Mouse (Mus musculus) inflammation-experienced regulatory T-cells, adult 6 months (primary cell): Measurements from ENCODE around the gene Armc7. TPM values are rescaled to one million over a fixed set of nuclear protein-coding genes. Genes with fewer than 3 reads are reported as not detected.
"Not testable (repeated sequence)": the region's sequence is repeated elsewhere in the genome, so short reads cannot be mapped to it uniquely, and the experiment has no call there.

Source experiments
- ATAC-seq: one replicate; pipeline ENCODE4 v1.8.0; 2017
- polyA plus RNA-seq, 3 experiments: library from polyadenylated mRNA; unstranded; fragments of 100-300 nt; shearing (Covaris generic); gene quantifications; one replicate each; pipeline ENCODE4 v1.2.1; 2017

Armc7 gene
- 10 to 100 TPM; 68.2 to 95.6 (median 70.3) TPM for polyA plus RNA-seq

DNA sequence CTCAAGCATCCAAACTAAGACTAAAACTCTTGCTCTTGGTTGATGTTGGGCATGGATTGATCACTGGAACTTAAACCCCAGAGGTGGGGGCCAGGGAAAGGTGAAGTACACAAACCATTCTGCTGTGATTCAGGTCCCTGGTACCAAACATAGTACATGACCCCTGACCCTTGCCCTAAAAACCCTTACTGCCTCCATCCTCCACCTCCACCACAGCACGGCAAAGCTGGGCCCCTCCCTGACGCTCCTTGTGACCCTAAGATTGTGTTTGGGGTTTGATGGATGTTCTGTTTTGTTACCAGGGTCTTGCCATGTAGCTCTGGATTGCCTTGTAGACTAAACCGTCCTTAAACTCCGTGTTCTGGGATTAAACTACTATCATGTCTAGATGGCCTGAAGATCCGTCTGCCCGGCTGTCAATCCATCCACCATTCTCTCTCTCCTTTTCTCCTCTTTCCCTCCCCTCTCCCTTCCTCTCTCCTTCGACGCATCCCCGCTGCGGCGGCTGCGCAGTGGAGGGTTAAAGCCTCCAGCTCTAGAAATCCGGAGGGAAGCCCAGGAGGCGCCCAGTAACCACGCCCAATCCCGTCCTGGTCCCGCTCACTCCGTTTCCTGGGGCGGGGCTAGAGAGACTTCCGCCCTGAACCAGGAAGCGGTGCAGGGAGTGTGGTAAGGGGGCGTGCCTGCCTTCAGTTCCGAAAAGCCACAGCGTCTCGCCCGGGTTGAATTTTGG, at the start of gene Armc7:
Gene Armc7, plus strand, starts transcription at position 643 of the 733 bp plus-strand sequence.
- ATAC-seq: peak; percentile 92

DNA sequence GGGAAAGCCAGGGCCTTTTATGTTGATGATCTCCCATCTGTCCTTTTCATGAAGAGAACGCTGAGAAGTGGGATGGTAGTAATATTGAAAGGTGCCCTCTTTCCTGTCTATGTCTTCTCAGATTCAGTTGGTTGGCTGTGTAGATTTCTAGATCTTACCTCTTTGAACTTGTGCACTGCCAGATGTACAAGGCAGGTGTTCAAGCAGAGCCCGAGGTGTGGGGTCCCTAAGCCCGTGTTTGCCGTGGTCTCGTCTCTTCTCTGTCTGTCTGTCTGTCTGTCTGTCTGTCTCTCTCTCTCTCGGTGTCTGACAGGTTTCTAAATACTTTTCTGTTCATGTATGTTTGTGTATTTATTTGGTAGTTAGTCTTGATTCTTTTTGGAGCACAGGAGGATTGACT, 49.8 kb upstream of the Armc7 start:
- no peak for ATAC-seq

DNA sequence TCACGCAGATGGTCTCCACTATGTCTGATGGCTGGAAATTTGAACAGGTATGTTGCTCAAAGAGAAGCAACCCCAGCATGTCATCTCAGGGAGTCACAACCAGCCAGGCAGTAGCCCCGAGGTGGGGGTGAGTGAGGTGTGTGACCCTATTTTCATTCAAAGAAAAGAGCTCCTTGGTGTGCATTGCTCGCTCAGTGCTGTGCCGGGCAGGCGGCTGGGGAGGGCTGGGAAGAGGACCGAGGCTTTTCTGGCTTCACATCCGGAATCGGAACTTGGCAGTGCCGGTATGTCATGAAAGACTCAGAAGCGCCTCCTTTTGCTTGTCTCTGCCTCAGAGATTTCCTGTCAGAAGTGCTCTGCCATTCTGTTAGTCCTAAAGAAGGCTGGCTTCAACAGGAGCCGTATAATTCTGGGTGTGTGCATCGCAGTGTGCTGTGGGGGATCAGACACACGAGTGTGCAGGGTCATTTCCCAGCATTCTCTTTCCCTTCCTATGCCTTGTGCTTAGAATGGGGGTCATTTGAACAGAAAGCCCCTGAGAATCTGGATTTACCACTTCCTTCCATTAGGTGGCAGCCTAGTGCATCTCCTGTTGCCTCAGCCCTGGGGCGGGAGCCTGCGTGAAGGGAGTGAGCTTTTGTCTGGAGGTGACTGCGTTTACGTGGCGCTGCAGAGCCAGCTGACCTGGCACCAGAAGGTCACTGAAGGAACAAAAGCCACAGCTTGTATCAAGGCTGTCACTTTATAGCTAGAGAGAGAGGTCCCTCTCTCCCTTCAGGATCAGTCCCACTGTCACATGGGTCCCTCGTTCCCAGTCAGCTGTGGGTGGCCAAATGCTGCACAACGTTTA, 47.8 kb upstream of the Armc7 start:
- peak; percentile 79 for ATAC-seq

DNA sequence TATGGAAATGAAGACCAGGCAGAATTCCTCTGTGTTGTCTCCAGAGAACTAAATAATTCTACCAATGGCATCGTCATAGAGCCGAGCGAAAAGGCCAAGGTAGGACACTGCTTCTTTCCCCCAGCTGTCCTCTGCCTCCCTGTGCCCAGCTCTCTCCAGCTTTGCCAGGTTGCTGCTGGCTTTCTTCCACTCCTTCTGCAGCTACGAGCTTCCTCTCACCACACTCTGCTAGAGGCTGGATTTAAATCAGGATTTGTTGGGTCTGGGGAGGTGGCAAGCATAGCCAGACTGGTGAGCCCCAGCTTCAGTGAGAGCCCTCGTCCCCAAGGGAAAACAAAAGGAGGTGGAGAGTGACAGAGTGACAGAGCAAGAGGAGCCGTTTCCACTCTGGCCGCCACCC, 46.2 kb upstream of the Armc7 start:
- ATAC-seq: no peak

DNA sequence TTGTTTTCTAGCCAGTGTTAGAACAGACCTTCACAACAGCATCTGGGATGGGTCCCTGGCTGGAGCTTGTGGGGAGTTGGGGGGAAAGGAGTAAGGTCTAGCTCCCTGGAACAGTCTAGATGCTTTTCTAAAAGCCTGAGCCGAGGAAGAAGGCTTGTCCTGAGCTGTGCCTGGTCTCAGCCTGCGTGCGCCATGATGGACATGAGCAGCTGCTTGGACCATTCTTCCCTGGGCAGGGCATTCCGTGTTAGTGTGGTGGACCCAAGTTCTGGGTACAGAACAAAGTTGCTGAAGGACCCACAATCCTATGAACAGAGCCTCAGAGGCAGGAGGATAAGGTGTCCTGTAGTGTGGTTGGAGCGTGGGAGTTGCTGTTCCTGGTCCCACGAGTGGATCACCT, 44.9 kb upstream of the Armc7 start:
- ATAC-seq: no peak

DNA sequence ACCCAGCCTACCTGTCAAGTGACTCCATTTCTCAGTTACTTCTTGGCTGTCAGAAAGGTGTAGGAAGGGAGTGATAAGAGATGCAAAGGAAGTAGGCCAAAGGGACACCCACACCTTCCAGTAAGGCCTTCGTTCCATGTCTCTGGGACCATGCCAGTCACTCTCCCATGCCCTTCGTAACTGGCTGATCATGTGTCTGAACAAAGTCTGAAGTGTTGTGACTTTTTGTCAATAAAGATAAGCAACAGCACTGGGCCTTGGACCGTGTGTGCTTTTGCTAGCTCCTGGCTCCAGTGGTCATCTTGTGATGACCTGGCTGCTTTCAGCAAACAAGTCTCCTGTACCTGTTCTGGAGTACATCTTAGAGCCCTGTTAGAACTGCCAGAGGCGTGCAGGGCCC, 42.7 kb upstream of the Armc7 start:
- no peak for ATAC-seq

DNA sequence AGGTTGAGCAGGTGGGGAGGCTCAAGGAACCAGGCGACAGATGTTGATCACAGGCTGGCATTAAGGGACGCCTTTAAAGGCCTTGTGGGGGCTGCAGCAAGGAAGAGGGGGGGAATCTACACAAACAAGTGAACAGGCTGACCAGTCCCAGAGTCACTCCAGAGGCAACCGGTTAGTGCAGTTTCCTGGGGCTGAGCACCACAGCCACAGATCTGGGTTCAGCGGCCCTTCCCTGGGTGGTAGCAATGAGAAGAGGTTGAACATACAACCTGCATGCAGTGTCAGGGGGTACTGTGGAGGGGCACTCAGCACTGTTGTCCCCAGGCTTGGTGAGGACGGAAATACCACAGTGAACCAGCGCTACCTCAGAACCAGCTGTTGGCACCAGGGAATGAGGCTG, 42.1 kb upstream of the Armc7 start:
- no peak for ATAC-seq

DNA sequence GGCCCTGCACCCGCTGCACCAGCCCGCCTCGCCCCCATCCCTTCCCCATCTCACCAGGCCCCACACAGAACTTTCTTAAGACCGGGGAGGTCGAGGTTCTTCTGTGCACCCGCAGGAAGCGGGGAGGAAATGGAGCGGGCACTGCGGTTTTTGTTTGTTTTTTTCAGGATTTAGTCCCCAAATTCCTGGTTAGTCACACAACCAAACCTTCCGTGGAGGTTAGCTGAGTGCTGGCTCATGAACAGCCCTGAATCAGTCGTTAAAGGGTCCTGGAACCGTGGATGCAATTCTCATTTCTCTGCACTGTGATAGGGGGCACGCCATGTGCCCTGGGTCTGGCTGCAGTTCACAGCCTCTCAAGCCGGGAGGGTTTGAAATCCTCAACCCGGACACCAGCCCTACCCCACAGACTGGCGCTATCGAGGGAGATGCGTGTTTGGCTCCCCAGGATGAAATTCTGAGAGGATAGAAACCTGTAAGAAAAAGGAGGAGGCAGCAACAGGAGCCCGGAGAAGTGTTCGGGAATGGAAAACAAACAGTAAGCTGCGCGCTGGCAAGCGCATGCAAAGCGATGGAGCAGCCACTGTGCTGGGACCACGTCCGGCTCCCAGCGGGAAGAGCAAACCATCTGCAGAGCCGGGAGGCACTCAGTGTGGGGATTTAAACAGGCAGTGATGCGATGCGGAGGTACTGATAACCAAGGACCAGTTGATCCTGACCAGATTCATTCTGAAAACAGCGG, 39.7 kb upstream of the Armc7 start:
- no peak for ATAC-seq

DNA sequence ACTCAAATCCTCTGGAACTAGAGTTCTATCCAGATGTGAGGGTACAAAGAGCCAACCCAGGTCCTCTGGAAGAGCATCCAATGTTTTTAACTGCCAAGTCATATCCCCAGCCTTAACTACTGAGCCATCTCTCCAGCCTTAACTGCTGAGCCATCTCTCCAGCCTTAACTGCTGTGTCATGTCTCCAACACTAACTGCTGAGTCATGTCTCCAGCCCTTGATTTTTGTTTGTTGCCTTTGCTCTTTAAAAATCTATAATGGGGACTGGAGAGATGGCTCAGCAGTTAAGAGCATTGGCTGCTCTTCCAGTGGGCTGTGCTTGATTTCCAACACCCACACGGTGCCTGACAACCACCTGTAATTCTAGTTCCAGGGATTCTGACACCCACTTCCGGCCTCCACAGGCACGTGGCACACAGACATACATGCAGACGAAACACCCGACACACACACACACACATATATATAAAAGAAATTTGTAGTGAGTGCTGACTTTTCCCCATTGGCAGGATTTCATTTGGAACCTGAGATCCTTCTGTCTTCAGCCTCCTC, 37.8 kb upstream of the Armc7 start:
- ATAC-seq: no peak

DNA sequence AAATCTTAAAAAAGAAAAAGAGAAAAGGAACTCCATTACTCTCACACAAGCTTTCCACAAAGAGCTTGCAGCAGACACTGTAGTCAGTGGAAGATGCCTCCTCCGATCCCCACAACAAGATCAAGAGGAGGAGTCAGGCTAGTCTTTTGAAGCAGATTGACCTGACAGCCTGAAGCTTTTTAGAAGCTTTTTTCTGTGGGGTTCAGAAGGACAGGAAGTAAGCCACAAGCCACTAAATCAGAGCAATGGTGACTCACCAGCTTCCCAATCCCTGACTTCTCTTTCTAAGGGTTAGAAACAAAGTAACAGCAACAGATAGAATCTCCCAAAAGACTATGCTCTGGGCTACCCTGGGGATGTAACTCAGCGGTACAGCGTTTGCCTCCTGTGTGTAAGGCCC, 36.1 kb upstream of the Armc7 start:
- ATAC-seq: no peak

DNA sequence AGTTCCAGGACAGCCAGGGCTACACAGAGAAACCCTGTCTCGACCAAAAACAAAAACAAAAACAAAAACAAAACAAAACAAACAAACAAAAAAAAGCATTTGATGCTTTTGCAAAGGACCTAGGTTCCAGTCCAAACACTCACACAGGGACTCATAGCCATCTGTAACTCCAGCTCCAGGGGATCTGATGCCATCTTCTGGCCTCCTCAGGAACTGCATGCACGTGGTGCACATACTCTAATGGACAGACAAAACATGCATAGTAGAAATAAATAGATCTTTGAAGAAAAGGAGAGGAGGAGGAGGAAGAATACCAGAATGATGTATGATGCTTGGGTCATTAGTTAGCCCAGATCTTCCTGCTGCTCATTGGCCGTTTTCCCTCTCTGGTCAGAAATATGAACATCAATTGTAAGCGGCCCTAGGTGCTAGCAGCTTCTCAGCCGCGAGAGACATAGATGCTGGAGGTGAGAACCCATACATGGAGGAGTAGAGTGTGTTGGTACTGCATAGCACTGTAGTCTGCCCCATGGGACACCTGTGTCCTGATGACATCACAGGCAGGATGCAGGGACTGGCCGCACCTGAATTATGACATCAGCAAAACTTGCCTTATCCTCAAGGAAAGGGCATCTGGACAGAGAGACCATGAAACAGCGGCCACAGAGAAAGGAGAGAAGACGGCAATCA, 35.4 kb upstream of the Armc7 start, which contains the start of gene Trim80:
Gene Trim80, plus strand, starts transcription at position 640 of the 690 bp plus-strand sequence.
- no peak for ATAC-seq

DNA sequence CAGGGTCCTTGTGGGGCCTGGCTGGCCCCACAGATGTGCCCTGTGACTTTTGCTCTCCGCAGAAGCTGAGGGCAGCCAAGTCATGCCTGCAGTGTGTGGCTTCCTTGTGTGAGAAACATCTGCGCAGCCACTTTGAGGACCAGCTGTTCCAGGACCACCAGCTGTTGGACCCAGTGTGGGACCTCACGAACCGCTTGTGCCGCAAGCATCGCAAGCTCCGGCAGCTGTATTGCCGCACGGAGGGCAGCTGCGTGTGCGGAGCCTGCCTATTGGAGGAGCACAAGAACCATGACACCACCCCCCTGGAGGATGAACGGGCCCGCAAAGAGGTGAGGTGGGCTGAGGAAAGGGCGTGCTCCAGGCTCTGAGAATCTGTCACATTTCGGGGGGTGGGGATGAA, 34.0 kb upstream of the Armc7 start:
- ATAC-seq: no peak

DNA sequence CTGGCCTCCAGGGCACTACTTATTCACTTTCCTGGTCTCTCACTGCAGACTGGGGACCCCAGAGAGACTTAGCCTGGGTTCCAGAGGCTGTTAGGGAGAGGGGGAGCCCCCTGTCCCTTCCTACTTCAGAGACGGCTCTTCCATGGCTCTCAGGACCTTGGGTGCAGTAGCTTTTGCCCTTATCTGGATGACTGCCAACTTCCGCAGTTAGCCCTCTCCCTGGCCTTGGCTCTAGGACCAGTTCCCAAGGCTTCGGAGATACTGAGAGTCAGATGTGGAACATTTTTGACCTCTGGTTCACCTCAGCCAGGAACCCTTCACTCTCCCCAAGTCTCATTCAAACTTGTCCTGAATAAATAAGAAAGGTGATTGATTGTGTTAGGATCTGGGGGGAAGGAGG, 28.6 kb upstream of the Armc7 start:
- ATAC-seq: no peak

DNA sequence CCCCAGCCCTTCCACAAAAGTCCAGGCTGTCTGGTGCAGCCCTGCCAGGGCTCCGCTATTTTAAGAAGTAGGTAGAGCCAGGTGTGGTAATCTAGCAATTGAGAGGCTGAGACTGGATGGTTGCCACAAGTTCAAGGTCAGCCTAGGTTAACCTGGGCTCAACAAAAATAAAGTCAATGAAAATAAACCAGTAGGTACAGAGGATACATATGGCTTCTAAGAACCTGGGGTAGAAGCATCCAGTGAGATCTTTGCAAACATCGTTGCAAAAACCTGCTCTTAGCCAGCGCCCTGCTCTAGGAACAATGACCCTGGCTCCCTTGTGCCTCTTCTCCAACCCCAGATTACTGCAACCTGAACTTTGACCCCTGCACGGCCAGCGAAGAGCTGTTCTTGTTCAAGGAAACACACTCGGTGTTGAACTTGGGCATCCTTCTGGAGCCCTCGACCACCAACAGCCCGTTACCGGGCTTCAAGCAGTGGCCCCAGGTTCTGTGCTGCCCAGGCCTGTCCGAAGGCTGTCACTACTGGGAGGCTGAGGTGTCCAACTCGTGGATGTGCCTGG, 28.1 kb upstream of the Armc7 start:
- no peak for ATAC-seq

DNA sequence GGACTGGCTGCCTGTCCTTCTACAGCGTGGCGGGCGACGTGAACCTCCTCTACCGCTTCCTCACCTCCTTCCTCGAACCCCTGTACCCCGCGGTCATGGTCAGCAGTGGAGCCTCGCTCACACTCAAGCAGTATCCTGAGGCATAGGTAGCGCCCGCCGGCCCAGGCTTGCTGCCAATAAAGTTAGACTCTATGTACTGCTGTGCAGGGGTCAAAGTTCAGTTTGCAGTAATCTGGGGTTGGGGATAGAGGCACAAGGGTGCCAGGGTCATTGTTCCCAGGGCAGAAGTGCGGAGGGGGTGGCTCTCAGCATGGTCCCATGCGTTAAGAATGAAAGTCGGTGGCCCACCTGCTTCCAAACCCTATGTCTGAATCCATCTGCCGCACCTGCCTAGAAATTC, 27.4 kb upstream of the Armc7 start:
- ATAC-seq: no peak

DNA sequence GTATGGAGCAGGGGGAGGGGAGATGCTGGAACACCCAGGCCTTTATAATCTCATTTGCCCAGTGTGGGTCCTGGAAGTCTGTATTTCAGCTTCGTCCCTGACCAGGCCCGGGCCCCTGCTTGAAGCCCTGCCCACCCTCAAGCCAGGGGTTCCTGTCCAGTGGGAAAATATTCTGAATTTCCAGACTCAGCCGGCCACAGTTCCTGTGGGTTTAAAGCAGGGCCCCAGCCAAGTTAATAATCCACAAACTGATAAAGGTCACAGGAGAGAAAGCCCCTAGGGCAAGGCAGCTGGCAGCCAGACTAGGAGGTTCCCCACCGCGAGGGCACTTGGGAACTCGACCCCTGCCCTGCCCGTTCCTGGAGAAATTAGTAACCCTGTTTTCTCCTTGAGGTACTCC, 26.5 kb upstream of the Armc7 start:
- ATAC-seq: no peak

DNA sequence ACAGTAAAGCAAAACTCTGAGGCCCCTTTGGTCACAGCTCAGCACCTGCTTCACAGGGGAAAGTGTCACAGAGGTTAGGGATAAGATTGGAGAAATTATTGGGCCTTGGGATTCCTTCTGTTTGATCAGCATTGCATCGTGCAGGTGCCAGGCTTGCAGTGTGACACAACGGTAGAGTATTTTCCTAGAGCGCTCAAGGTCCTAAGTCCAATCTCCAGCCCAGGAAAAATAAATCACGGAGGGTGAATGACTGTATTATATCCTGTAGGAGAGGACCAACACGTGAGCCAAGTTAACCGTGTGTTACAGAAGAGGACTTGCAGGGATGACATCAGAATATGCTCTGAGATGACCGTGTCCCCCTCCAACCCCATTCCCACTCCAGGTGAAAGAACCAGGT, 25.3 kb upstream of the Armc7 start:
- ATAC-seq: no peak

DNA sequence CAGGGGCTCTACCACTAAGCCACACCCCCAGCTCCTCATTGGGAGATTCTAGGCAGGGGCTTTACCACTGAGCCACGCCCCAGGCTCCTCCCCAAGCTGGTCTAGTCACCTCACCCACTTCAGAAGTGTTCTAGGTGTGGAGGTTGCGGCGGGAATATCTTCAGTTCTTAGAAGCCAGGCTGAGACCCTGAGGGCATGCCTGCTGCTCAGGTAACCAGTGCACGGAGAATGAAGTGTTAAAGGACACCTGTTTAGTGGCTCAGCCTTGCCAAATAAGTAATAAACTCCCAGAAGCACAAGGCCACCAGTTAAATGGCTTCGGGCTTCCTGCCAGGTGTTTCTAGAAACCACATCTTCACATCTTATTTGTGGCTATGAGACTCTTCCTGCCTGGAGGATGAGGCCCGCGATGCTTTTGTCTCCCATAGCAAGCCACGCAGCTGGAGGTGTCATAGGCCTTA, 23.7 kb upstream of the Armc7 start:
- ATAC-seq: peak; percentile 94

DNA sequence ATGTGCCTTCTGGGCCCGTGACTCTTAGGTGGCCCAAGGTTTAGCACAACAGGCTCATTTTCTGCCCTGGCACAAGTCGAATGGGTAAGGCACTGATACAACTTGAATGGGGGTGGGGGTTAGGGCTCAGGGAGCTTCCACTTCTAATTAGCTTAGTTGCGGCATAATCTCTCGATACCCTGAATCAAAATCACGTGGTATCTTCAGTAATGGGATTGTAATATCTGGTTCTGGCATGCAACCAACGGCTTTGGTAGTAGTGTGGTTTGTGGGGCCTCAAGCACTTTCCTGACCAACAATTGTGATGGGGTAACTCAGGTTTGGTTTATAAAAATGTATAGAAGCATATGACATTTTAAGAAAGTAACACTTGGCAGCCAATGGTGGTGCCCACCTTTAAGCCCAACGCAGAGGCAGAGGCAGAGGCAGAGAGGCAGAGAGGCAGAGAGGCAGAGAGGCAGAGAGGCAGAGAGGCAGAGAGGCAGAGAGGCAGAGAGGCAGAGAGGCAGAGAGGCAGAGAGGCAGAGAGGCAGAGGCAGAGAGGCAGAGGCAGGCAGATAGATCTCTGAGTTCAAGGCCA, 23.1 kb upstream of the Armc7 start:
- ATAC-seq: no peak

DNA sequence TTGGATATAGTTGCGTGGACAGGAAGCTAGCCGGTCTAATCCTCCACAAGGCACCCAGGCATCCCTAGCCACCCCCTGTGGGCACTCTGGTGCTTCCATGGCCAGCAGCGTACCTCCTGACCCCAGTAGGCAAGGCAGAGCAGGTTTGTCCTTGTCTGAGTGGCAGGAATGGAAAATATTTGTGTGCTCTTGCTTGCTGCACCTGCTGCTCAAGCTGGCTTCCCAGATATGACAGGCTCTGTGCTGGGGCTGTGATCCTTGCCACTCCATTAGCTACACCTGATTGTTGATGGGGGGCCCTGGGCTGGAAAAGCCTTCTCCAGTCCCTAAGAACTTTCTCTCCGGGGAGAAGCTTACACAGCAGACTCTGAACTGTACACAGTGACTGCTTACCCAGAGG, 22.2 kb upstream of the Armc7 start:
- no peak for ATAC-seq

DNA sequence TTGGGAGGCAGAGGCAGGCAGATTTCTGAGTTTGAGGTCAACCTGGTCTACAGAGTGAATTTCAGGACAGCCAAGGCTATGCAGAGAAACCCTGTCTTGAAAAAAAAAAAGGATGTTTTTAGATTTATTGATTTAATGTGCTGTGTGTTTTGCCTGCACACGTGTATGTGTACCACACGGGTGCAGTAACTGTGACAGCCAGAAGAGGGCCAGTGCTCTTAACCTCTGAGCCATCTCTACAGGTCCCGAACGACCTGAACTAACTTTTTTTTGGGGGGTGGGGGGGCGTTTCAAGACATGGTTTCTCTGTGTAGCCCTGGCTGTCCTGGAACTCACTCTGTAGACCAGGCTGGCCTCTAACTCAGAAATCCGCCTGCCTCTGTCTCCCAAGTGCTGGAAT, 20.6 kb upstream of the Armc7 start:
- not testable (repeated sequence) for ATAC-seq

DNA sequence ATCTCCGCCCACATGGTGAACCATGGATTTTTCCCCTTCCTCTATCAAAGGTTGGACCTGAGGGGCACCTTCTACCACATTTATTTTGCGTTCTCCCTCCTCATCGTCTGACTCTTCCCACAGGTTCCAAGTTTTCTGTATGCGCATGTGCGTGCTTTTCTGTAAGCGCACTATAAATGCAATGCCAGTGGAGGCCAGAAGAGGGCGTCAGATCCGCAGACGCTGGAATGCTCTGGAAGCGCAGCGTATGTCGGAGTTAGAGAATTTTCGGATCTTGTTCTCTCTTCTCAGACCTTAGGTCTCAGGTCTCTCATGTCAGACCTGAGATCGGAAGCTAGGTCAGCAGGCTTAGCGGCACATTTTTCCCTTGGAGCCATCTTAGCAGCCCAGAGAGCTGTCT, 19.8 kb upstream of the Armc7 start:
- ATAC-seq: no peak
